Mouse (Mus musculus) megakaryocyte, adult 5-6 weeks (primary cell): ENCODE results near the gene Tln2. TPM values are rescaled to one million over a fixed set of nuclear protein-coding genes. Genes with fewer than 3 reads are reported as not detected.

Experiments
- ATAC-seq: 2 replicates; pipeline ENCODE4 v1.8.0; 2016; ENCODE audit warnings: mild to moderate bottlenecking, inconsistent platforms; ENCODE audit not compliant: poor library complexity, severe bottlenecking
- total RNA-seq, 2 experiments: library from RNA; stranded (forward) in 1 of 2; stranded (reverse) in 1 of 2; fragments of 153-499, 151-499 nt in 1 of 2; fragments of 221-1000, 200-1000 nt in 1 of 2; gene quantifications; 2 replicates each; pipeline versions ENCODE4 v1.2.3 to v1.2.4; 2015 to 2017

Gene Tln2
- total RNA-seq, 2 experiments from 2014 or later: 0.40 to 1.0 TPM

DNA sequence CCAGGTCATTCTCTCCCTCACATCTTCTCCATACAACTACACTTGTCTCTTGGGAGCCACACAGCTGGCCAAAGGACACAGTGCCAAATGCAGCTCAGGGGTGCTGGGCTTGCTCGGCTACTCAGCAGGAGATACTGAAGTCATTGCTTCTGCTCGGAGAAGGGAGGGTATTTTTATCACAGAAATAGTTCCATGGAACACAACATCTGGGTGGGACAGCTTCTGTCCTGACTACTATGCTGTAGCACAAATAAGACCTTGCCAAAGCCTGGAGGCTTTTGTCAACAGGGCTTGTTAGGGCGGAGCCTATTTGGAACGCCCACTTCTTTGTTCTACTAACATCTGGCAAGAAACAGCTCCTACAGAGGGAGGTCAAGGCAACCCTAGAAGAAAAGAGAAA is 10.2 kb downstream of the Tln2 start:
- ATAC-seq: no peak

- ATAC-seq: no peak
Measured at GRCm38 (mm10) chr9:67546650-67547049, 12.9 kb downstream of the Tln2 start.

GRCm38 (mm10) chr9:67545794-67546193 is 13.7 kb downstream of the Tln2 start:
- ATAC-seq: no peak

DNA sequence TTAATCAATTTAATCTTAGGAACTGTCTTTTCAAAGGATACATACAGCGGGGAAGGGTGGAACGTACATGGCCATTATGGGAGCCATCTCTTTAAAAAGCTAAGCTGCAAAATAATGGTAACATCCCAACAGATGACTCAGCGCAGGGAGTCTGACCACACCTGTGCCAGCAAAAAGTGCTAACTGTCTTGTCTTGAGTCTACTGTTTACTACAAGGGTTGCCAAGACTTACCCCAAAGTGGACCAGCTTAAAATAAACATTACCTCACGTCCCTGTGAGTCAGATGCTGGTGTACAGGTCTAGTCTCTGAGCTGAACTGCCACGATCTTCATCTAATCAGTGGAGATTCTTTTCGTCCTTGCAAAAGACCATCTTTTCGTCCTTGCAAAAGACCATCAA is 14.7 kb downstream of the Tln2 start:
- ATAC-seq: no peak

DNA sequence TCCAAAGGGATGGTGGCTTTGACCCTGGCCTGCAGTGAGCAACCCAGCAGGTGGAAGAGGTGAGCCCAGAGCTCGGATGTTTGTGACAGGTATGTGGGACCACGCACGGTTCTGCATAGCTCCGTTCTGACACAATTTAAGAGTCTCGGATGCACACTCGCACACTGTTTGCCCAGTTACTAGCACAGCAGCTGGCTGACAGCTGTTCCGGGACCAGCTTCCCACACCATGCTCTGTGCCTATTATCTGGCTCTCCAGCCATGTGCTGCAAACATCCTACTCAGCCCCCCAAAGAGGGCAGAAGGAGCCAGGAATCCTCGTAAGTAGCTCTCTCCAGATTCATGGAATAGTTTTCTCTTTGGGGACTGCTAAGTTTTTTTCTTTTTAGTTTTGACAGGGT is 17.6 kb downstream of the Tln2 start:
- ATAC-seq: no peak

DNA sequence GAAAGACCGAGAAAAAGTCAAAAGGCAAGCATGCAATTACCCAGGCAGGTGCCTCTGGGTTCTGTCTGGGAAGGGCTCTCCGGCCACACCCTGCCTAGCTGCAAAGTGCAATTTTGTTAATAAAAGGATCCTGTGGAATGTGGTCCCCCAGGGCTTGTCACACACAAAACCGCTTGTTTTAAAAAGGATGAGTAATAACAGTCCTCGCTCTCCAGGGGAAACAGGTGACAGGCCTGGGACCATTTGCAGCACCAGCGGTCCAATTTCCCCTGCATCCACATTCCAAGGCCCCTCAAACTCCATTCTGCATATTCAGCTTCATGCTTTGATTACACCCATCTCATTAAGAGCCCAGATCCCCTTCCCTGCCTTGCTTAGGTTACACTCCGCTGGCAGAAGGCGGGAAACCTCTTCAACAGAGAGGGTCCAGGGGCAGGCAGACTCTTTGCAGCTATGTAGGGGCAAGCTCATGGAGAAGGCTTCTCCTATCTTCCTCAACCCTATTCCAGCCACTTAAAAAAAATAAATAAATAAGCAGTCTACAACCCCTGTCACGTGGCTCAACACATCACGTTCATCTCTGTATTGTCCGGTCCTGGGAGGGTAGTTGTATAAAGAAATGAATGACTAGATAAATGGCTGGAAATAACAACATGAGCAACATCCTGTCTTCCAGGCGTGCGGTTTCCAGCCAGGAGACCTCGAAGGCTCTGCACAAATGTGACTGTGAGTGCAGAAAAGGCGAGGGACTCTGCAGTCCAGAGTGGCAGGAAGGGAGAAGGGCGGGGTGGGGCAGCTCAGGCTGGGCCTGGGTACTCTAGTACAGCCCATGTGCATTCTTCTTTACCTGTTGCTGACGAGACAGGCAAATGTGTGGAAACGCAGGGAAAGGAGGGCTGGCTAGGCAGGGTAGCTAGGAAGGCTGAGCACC is 19.5 kb downstream of the Tln2 start:
- no peak for ATAC-seq

DNA sequence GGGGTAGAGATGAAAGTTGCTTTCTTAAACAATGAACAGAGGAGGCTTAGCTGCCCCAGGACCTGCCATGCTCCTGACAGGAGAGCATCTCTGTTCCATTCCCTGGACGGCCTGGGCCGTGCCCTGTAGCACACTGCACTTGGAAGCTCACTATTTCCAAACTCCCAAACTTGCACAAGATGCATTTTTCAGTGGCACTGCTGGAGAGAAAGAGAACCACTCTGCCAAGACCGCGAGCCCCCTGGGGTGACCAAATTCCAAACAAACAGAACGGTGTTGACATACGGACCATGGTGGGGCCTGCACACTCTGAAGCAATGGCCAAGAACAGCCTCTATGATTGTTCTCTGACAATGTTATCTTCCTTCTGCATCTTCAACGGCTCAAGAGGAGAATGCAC is 25.1 kb downstream of the Tln2 start:
- ATAC-seq: no peak

DNA sequence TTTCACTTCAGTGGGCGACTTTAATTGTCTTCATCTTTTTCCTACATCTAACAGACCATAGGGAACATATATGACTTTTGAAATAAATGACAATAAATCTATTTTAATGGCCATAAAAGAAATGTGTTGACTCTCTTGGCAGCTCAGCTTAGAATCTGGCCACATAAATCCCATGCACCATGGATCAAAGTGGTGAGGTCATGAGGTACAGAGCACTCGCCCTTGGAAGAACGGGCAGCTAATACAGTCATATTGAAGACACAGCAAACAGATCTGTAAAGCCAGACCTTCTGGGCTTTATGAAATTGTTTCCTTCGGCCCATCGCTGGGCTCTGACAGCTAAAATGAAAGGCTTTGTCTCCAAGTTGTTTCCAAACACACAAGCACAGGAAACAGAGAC is 26.2 kb downstream of the Tln2 start:
- ATAC-seq: no peak

DNA sequence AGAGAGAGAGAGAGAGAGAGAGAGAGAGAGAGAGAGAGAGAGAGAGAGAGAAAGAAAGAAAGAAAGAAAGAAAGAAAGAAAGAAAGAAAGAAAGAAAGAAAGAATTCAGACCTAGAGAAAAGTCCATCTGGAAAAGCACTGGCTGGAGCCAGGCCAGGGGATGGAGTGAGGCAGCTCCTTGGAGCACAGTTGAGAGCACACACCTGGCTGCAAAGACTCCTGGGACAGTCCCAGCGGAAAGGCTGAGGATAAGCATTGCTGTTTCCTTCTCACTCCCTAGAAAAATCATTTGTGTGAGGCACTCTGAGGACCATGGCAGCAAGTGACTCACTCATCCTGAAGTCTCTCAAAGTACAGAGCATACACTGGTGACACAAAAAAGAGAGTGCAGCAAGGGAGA is 26.9 kb downstream of the Tln2 start:
- ATAC-seq: no peak

- ATAC-seq: no peak
Measured at GRCm38 (mm10) chr9:67529600-67529999, 29.9 kb downstream of the Tln2 start.

GRCm38 (mm10) chr9:67527726-67528125 is 31.8 kb downstream of the Tln2 start:
- no peak for ATAC-seq

GRCm38 (mm10) chr9:67521736-67522135 is 37.8 kb downstream of the Tln2 start:
- ATAC-seq: no peak

DNA sequence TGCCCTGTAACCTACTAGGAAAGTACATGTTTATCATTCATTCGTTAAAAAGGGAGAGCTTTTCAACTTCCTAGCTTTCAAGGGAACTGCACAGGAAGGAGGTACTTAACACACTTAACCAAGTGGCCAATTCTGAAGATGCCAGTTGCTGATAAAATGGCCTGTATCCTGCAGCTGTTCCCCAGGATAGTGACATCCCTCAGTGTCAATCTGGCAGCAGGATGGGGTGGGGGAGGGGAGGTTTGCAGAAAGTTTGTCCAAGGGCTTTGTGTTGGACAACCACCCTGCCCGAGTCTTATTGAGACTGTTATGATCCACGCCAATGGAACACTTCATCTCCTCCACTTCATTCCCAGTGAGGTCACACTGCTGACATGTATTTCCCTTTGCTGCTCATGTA is 50.0 kb downstream of the Tln2 start:
- no peak for ATAC-seq

DNA sequence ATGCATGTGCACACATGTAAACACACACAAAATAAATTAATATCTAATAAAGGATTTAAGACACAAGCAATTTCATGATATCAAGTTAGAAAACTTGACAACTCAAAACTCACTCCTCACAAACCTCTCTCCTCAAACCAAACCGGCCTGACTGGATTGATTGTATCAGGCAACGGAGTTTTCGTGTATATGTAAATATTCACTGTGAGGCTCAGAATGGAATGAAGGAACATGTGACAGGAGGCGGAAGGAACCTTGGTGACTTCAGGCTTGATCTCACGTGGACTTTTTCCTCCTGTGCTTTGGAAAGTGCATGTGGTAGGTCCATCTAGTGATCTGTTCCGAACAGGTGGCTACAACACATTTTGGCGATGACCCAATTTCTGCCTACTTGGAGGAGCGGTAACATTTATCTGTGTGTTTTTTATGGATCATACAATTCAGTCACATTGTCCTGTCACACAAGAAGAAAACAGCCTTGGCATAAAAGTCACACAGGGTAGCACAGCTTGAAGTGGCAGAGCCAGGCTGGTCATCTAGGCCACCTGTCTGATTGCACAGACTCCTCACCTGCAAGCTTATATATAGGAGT is 54.7 kb downstream of the Tln2 start:
- ATAC-seq: no peak

DNA sequence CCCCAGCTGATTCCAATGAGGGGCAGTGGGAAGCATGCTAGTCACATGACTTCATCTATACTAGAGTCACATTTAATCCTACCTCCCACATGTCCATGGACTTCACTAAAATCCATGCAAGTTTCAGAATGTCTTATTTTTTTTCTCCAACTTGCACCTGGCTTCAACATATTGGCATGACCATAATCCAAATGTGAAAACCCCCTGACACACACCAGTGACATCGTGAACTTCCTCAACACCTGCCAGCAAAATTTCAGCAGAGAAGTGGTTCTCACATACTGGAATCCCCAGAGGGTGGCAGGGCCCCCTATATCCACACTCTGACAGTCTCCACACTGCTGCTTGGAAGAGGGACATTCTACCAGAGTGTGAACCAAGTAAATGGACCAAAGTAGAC is 57.7 kb downstream of the Tln2 start:
- no peak for ATAC-seq

DNA sequence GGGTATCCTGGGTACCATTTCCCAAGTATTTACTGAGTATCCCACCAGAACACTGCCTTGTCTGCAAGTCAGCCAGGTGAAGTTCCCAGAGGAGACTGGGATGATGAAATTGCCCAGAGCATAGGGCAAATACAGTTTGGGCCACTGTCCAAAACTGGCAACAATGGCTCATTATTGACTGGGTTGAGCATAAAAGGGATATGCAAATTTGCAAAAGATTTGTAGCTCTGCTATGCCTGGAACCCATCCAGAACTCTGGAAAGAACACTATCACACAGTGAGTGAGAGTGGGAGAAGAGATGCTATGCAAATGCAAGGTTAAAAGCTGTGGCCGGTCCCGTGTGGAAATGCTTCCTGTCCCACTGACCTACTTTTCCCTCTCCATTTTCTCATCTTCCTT is 63.1 kb downstream of the Tln2 start:
- no peak for ATAC-seq

GRCm38 (mm10) chr9:67495350-67495749 is 64.2 kb downstream of the Tln2 start:
- no peak for ATAC-seq

- no peak for ATAC-seq
Measured at GRCm38 (mm10) chr9:67493876-67494552, 65.5 kb downstream of the Tln2 start.

GRCm38 (mm10) chr9:67489370-67489769 is 70.1 kb downstream of the Tln2 start:
- ATAC-seq: no peak

- ATAC-seq: no peak
Measured at GRCm38 (mm10) chr9:67486621-67487020, 72.9 kb downstream of the Tln2 start.

- no peak for ATAC-seq
Measured at GRCm38 (mm10) chr9:67485169-67486072, 74.1 kb downstream of the Tln2 start.
